Mouse (Mus musculus): ENCODE data around the gene Pik3ap1.

Gene Pik3ap1

DNA sequence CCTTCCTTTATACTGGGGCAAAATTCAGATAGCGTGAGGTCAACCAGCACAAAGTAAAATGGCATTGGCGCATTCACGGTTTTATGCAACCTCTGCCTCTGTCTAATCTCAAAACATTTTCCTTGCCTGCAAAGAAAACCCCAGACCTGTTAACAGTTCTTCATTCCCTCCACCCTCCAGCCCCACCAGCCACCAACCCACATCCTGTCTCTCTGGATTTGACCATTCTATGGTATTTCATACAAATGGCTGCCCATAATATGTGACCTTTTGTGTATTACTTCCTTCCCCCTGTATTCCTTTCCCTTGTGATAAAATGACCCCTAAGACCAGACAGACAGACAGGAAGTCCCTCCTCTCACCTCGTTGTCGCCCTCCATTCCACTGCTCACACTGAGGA lies 102.2 kb downstream of the Pik3ap1 start:
- no peak for ATAC-seq (ENCODE audit: insufficient number of reproducible peaks, low FRiP score, low TSS enrichment)

DNA sequence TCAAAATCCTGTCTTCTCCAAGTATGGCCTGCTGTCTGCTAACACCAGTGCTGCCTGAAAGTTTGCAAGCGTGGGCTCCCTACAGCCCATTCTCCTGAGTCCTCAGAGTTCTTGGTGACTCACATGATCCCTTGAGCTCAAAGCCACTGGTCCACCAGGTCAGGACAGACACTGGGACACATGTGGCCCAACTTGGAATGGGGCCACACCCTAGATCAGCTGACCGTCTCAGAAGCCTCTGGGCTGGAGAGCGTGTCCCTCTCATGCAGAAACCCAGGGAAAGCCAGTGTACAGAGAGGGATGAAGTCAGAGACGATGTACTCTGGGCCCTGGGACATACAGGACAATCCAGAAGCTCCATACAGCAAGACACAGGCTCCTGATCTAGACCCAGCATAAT lies 102.7 kb downstream of the Pik3ap1 start:
- no peak for ATAC-seq (ENCODE audit: insufficient number of reproducible peaks, low FRiP score, low TSS enrichment)

DNA sequence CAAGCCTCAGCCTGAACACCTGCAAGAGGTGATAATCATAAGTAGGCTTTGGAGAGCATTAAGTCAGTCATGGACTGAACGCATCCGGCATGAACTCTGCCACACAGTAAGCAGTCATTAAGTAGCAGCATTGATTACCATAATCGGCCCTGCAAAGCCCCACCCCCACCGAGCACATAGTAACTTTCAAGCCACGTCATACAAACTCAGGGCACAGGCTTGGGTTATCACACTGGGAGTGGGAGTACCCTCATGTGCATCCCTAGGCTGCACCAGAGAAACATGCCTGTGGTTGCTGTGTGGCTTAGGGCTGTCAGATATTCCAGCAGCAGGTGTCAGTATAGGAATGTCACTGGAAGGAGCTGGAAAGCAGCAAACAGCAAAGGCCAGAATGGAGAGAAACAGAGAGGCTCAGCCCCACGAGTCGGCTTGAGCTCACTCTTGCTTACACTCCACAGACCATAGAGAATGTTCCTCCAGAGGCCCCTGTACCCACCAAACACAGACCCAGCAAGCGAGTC lies 105.1 kb downstream of the Pik3ap1 start:
- ATAC-seq (ENCODE audit: insufficient number of reproducible peaks, low FRiP score, low TSS enrichment), result no peak

DNA sequence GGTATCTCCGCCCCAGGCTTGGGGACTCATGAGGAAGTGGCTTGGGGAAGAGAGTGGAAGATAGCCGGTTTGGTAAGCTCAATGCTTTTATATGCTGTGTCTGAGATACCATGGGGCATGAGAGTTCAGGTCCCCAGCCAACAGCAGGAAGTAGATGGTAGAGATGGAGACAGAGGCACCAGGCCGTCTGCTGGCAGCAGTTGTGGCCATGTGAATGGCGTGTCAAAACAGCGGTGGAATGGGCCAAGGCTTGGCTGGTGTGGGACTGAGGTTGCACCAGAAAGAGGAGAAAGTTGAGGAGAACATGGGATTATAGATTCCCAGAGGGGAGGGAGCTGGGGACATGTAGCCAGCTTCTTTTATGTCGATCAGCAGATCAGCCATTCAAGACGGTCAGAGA lies 106.3 kb downstream of the Pik3ap1 start:
- ATAC-seq (ENCODE audit: insufficient number of reproducible peaks, low FRiP score, low TSS enrichment), result no peak

- no peak for ATAC-seq (ENCODE audit: insufficient number of reproducible peaks, low FRiP score, low TSS enrichment)
These were observed 109.3 kb downstream of the Pik3ap1 start for GRCm38 (mm10) chr19:41275588-41275987.

GRCm38 (mm10) chr19:41270906-41271305 lies 114.0 kb downstream of the Pik3ap1 start:
- no peak for ATAC-seq (ENCODE audit: insufficient number of reproducible peaks, low FRiP score, low TSS enrichment)

- no peak for ATAC-seq (ENCODE audit: insufficient number of reproducible peaks, low FRiP score, low TSS enrichment)
These were observed 114.7 kb downstream of the Pik3ap1 start for GRCm38 (mm10) chr19:41270151-41270727.

DNA sequence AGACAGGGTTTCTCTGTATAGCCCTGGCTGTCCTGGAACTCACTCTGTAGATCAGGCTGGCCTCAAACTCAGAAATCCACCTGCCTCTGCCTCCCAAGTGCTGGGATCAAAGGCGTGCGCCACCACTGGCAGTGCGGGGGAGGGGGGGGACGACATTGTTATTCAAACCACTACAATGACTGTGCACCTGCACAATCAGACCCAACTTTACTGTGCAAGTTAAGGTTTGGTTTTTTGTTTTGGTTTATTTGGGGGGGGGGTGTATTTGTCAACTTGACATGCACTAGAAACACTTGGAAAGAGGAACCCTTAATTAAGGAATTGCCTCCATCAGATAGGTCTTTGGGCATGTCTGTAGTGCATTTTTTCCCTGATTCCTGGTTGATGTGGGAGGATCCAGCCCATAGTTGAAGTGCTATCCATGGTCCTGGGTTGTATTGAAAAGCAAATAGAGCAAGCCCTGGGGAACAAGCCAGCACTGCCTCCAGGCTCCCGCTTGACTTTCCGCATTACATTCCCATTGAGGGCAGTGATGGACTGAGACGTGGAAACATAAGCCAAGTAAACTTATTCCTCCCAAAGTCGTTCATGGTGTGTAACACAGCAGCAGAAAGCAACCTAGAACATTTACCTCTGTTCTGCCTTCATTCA lies 118.5 kb downstream of the Pik3ap1 start:
- ATAC-seq (ENCODE audit: insufficient number of reproducible peaks, low FRiP score, low TSS enrichment), result no peak

DNA sequence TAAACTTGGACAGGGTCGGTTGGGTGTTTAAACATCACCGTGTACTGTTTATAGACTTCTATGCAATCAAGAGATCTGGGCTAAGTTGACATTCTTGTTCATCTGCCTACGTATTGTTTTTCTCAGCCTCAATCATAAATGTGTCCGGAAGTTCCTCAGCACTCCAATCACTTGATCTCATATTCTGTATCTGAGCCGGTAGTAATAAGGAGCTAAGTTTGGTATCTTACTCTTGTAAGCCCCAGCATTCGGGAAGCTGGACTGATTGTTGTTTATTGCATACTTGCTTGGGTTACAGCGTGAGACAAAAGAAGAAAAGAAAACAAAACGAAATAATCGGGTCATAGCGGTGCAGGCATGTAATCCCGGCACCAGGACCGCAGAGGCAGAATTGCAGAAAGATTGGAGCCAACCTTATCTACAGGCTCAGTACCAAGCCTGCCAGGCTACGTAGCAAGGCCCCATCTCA lies 120.5 kb downstream of the Pik3ap1 start:
- no peak for ATAC-seq (ENCODE audit: insufficient number of reproducible peaks, low FRiP score, low TSS enrichment)

- peak; percentile 96 for ATAC-seq (ENCODE audit: insufficient number of reproducible peaks, low FRiP score, low TSS enrichment)
These were observed 121.1 kb downstream of the Pik3ap1 start, which contains the start of gene Tm9sf3 for GRCm38 (mm10) chr19:41263630-41264295. Gene Tm9sf3 (minus strand): TSS chr19:41263997.

DNA sequence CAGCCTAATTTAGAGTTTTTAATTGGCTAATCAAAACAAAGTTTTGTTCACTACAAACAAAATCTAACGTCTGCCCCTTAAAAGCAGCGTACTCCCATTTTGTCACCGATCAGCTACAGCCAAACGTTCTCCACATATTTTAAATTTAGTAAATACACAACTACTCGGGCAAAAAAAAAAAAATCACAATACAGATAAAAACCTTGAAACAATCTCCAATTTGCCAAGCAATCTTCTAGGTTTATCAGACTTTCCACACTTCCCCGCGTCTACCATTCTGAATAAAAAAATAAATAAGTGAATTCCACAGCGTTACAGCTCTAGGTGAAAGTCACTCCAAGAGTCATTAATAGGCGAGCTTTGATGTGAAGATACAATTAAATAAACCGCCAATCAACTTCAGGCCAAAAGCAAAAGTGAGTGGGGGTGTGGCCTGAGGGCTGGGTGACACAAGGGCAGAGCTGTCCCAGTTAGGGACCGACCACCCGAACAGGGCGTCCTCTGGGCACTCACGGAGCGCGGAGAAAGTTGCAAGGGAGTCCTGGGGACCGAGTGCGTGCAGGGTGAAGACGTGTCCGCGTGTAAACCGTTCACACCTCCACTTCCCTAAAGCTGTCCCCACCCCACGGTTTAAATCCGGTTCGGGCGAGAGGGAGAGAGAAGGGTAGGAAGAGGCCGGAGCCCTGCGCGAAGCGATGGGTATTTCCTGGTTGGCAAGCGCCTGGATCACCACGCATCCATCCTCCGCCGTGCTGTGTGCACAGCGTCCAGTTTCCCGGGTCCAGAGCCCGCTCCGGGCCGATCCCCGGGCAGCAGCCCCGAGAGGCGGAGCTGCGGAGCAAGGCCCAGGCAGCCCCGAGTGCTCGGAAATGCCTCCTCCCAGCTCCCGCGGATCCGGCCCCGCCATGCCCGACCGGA lies 121.9 kb downstream of the Pik3ap1 start:
- ATAC-seq (ENCODE audit: insufficient number of reproducible peaks, low FRiP score, low TSS enrichment), result peak; percentile 67

DNA sequence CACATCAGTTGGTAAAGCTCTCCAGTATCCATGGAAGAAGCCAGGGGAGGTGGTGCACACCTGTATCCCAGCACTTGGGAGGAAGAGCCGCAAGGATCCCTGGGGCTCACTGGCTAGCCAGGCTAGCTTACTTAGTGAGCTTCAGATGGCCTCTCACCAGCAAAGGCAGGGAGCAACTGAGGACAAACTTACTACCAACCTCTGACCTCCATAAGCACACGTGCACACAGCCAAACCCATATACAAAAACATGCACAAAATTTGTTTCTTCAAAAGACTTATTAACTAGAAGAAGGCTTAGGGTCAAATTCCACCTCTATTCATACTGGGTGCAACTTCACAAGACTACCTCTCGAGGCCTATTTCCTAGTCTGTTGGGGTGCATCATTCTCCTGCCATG lies 124.2 kb downstream of the Pik3ap1 start:
- no peak for ATAC-seq (ENCODE audit: insufficient number of reproducible peaks, low FRiP score, low TSS enrichment)

DNA sequence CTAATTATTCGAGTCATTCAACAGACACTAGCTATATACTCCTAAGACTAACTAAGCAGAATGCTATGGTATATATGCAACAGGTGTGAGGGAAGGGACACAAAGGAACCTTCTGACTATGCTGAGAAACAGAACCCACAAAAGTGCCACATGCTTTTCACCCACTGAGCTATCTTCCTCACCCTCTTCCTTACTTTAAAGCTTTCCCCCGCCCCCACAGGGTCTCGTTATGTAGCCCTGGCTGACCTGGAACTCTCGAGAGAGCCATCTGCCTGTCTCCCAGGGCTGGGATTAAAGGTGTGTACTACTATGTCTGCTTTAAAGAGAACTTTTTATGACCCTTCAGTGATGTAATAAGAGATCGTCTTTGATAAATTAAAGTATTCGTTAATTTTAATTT lies 125.6 kb downstream of the Pik3ap1 start:
- no peak for ATAC-seq (ENCODE audit: insufficient number of reproducible peaks, low FRiP score, low TSS enrichment)

DNA sequence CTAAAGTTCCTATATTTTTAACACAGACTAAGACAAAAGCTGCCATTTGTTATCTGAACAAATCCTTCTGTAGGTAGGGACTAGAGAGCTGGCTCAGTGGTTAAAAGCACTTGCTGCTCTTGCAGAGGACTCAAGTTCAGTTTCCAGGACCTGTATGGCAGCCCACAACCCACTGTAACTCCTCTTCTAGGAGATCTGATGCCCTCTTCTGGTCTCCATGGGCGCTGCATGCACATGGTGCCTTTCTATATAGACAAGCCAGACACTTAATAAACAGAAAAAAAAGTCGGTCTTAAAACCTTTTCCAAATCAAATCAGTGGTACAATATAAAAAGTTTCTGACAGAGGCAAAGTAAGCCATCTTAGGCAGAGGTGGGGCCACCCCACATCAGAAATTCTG lies 126.2 kb downstream of the Pik3ap1 start:
- ATAC-seq (ENCODE audit: insufficient number of reproducible peaks, low FRiP score, low TSS enrichment), result no peak

DNA sequence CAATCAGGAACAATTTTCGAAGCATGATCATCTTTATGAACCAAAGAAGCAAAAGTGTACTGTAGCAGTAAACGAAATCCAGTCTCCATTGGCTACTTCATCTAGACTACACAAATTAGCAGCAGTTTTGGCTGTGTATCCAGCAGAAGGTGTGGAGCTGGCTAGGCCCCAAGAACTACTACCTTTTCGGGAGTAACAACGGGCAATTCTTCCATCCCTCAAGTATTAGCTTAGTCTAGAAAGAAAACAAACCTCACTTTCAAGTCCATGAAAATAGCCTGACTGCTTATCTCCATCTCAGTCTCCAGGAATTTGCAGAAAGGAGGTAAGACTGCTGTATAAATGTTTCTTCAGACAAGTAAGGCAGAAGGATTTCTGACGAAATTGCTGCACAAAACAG lies 130.3 kb downstream of the Pik3ap1 start:
- ATAC-seq (ENCODE audit: insufficient number of reproducible peaks, low FRiP score, low TSS enrichment), result no peak

GRCm38 (mm10) chr19:41248968-41249367 lies 135.9 kb downstream of the Pik3ap1 start:
- no peak for ATAC-seq (ENCODE audit: insufficient number of reproducible peaks, low FRiP score, low TSS enrichment)

- ATAC-seq (ENCODE audit: insufficient number of reproducible peaks, low FRiP score, low TSS enrichment), result no peak
These were observed 136.6 kb downstream of the Pik3ap1 start for GRCm38 (mm10) chr19:41248271-41248670.

- no peak for ATAC-seq (ENCODE audit: insufficient number of reproducible peaks, low FRiP score, low TSS enrichment)
These were observed 138.6 kb downstream of the Pik3ap1 start for GRCm38 (mm10) chr19:41246271-41246670.

DNA sequence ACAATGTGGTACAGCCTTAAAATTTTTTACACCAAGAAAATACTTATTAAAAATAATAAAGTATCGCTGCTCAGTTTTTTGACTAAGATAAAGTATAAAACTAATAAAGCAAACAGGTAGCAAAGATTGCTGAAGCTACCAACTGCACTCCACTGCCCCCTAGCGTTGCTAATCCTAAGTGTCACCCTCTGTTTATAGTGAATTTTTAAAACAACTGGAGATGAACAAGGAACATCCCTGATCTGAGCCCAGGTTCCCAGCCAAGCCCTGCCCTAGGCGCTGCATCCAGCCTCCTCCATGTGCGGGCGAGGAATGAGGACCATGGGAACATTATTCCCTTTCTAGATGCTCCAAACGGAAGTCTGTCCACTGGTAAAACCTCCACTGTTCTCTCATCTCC lies 140.3 kb downstream of the Pik3ap1 start:
- ATAC-seq (ENCODE audit: insufficient number of reproducible peaks, low FRiP score, low TSS enrichment), result no peak

DNA sequence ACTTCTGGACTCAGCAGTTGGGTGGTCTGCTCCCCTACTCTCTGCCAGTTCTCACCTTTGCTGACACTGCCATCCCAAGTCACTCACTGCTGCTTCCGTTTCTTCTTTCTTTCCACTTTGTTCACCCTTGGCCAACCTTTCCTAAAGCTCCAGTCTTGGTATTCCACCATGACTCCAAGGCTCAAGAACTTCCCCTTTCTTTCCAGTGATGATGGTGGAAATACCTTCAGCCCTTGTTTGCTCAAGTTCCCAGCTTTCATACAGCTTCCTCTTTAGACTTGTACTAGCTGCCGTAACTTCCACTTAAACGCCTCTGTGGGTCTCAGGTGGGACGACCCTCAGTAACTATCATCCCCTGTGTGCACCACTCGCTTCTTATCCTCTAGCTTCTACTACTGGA lies 142.9 kb downstream of the Pik3ap1 start:
- ATAC-seq (ENCODE audit: insufficient number of reproducible peaks, low FRiP score, low TSS enrichment), result no peak
